Comparison of ENCODE assay signal across 7 mouse cellular contexts in the genomic region with DNA sequence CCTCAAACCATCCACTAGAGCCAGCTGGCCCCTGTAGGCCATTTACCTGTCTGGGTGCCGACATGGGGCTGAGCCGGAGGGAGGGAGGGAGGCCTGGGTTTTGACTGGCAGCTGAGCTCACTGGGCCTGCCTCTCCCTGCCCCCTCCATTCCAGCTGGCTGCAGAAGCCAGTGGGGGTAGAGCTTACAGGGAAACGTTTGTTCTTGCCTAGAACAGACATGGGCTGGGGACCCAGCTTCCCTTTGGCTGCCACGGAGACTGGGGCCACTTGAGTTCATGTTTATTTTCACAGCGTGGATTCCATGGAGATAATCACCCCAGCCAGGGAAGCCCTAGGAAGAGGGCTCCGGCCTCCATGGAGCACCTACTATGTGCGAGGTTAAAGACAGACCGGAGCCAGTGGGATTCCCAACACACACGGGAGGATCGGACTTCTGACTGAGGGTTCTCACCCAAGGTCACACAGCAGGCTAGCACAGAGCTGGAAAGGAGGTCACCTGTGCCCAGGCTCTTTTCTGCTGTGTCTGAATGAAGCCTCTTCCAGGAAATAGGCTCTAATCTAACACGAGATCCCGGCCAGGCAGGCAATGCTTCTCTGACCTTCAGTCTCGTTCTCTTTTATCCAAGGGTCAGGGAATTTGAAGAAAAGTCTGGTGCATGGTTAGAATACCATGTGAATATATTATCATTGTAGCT. TPM values are rescaled to one million over a fixed set of nuclear protein-coding genes. Genes with fewer than 3 reads are reported as not detected.
DNase-seq lines count a peak whose midpoint lies in the region; ATAC-seq and TF ChIP-seq lines count a peak whose summit lies in the region.

No protein-coding gene starts in this region.

- H3K4me3 ChIP-seq in E14TG2a.4 (replicated peaks; ENCODE audit: low read length): 0 out of 2 replicates have a peak overlapping the region, but pooled peaks have one; percentile 10
- no peak overlapping the region for H3K4me3 ChIP-seq in heart, postnatal 0 days (ENCODE audit: low read depth, low read length)
- no peak overlapping the region for H3K4me3 ChIP-seq in limb, embryonic 14.5 days (replicated peaks; ENCODE audit: low read length)
- H3K4me3 ChIP-seq in stomach, embryonic 16.5 days (replicated peaks; ENCODE audit: low read length): no peak overlapping the region

- peaks cover 36% of the 10 kb centered on the region for H3K4me1 ChIP-seq in E14TG2a.4 (replicated peaks; ENCODE audit: low read depth, low read length)
- peaks cover 10% of the 10 kb centered on the region for H3K4me1 ChIP-seq in heart, postnatal 0 days (ENCODE audit: control insufficient read depth, insufficient read depth)
- peaks cover 15% of the 10 kb centered on the region for H3K4me1 ChIP-seq in limb, embryonic 14.5 days (ENCODE audit: control insufficient read depth, insufficient read depth, low read length)
- H3K4me1 ChIP-seq in stomach, embryonic 16.5 days (ENCODE audit: control insufficient read depth, insufficient read depth, low read length): peaks cover 16% of the 10 kb centered on the region

- DNase-seq in R1 (ENCODE audit: low read depth, low spot score): peak; percentile 31
- DNase-seq in heart, postnatal 0 days (ENCODE audit: low spot score): peak; percentile 50
- DNase-seq in limb, embryonic 14.5 days (ENCODE audit: low spot score): no peak
- DNase-seq in urinary bladder, adult 2 months (ENCODE audit: low spot score): no peak
- DNase-seq in cerebellum, postnatal 25 days: no peak

- no peak for TF ChIP-seq POLR2A in limb, embryonic 14.5 days (IDR thresholded peaks at IDR 0.05; ENCODE audit: borderline replicate concordance, extremely low read depth, insufficient read depth, insufficient read length)

- no peak overlapping the region for H3K27ac ChIP-seq in heart, postnatal 0 days (ENCODE audit: low read depth)
- H3K27ac ChIP-seq in limb, embryonic 14.5 days (replicated peaks; ENCODE audit: low read depth, low read length): no peak overlapping the region
- H3K27ac ChIP-seq in stomach, embryonic 16.5 days (ENCODE audit: low read length): no peak overlapping the region

- no peak for TF ChIP-seq EP300 in heart, postnatal 0 days (IDR thresholded peaks at IDR 0.05; ENCODE audit: low read depth)

- peak; percentile 79 for ATAC-seq in heart, postnatal 0 days (ENCODE audit: insufficient read depth, low read depth)
- ATAC-seq in limb, embryonic 14.5 days (ENCODE audit: low FRiP score, low read depth): peak; percentile 37
- peak; percentile 82 for ATAC-seq in stomach, embryonic 16.5 days (ENCODE audit: insufficient read depth, low FRiP score)

- H3K9me3 ChIP-seq in E14TG2a.4 (ENCODE audit: low read length): no peaks in the 10 kb centered on the region
- H3K9me3 ChIP-seq in heart, postnatal 0 days (replicated peaks; ENCODE audit: control insufficient read depth, low read length): no peaks in the 10 kb centered on the region
- H3K9me3 ChIP-seq in limb, embryonic 14.5 days (ENCODE audit: control insufficient read depth, low read length): no peaks in the 10 kb centered on the region
- H3K9me3 ChIP-seq in stomach, embryonic 16.5 days (replicated peaks; ENCODE audit: control insufficient read depth, low read length): no peaks in the 10 kb centered on the region

- WGBS in heart, postnatal 0 days: 13% methylated on average over 13 of the region's 13 CpGs
- 31% methylated on average over 13 of the region's 13 CpGs for WGBS in limb, embryonic 14.5 days
- 20% methylated on average over 13 of the region's 13 CpGs for WGBS in stomach, embryonic 16.5 days

- TF ChIP-seq CTCF in E14TG2a.4 (conservative IDR thresholded peaks at IDR 0.05; ENCODE audit: low read length): no peak
- no peak for TF ChIP-seq CTCF in heart, postnatal 0 days (IDR thresholded peaks at IDR 0.05; ENCODE audit: low read depth)

- no peaks in the 10 kb centered on the region for H3K36me3 ChIP-seq in E14TG2a.4 (ENCODE audit: insufficient read depth, low read length)
- no peaks in the 10 kb centered on the region for H3K36me3 ChIP-seq in heart, postnatal 0 days (replicated peaks; ENCODE audit: control insufficient read depth, insufficient read depth, low read length)
- H3K36me3 ChIP-seq in limb, embryonic 14.5 days (ENCODE audit: control insufficient read depth, insufficient read depth, low read length): no peaks in the 10 kb centered on the region
- no peaks in the 10 kb centered on the region for H3K36me3 ChIP-seq in stomach, embryonic 16.5 days (ENCODE audit: control insufficient read depth, insufficient read depth, low read length)

- H3K27me3 ChIP-seq in E14TG2a.4 (ENCODE audit: insufficient read depth, low read length): peaks cover 25% of the 10 kb centered on the region
- H3K27me3 ChIP-seq in heart, postnatal 0 days (ENCODE audit: control insufficient read depth, insufficient read depth, low read length): no peaks in the 10 kb centered on the region
- H3K27me3 ChIP-seq in limb, embryonic 14.5 days (ENCODE audit: control insufficient read depth, insufficient read depth, low read length): no peaks in the 10 kb centered on the region
- no peaks in the 10 kb centered on the region for H3K27me3 ChIP-seq in stomach, embryonic 16.5 days (ENCODE audit: control insufficient read depth, insufficient read depth, low read length)

- 0 out of 2 replicates have a peak overlapping the region, but pooled peaks have one; percentile 11 for H3K4me2 ChIP-seq in heart, postnatal 0 days (ENCODE audit: low read depth, low read length)
- no peak overlapping the region for H3K4me2 ChIP-seq in limb, embryonic 14.5 days (replicated peaks; ENCODE audit: low read depth, low read length, severe bottlenecking)
- no peak overlapping the region for H3K4me2 ChIP-seq in stomach, embryonic 16.5 days (ENCODE audit: low read depth, low read length)

- H3K9ac ChIP-seq in heart, postnatal 0 days (replicated peaks; ENCODE audit: low read depth, low read length): no peak overlapping the region
- no peak overlapping the region for H3K9ac ChIP-seq in limb, embryonic 14.5 days (ENCODE audit: low read depth, low read length, severe bottlenecking)
- no peak overlapping the region for H3K9ac ChIP-seq in stomach, embryonic 16.5 days (ENCODE audit: low read length)

RNA-seq across cellular contexts. Expression of a gene that starts 25.2 kb away (rescaled TPM):
- not detected in 2 replicates for total RNA-seq in heart, postnatal 0 days (2014; rRNA removed; ENCODE audit: low replicate concordance)
- not detected in 2 replicates for polyA plus RNA-seq in heart, postnatal 0 days (2015; fragmentation: Nextera tagmentation; extraction: Ambion mirVana)
- polyA plus RNA-seq in limb, embryonic 14.5 days (2012; rRNA removed): 28.3 and 40.0 TPM in 2 replicates
- polyA plus RNA-seq in limb, embryonic 14.5 days (2014; fragmentation: Nextera tagmentation; extraction: Ambion mirVana): 6.3 and 8.4 TPM in 2 replicates
- polyA plus RNA-seq in stomach, embryonic 16.5 days (2015; fragmentation: Nextera tagmentation; extraction: Ambion mirVana): not detected in 2 replicates
- 0.12 and 0.38 TPM in 2 replicates for polyA plus RNA-seq in urinary bladder, adult 2 months (2012; rRNA removed)

Comparison
In these comparisons a context has a peak if more than half of its experiments do, and no peak if none do; other contexts are left out.
1. DNase-seq: peak in R1 (single experiment) and heart, postnatal 0 days (single experiment); none in limb, embryonic 14.5 days (single experiment), urinary bladder, adult 2 months (single experiment) and cerebellum, postnatal 25 days (0 of 2).
2. Peak in every context shown above with its lines, with median percentiles within 50 percentile points of each other: ATAC-seq.